Comparison of ENCODE assay signal across 8 mouse cellular contexts in the genomic region with DNA sequence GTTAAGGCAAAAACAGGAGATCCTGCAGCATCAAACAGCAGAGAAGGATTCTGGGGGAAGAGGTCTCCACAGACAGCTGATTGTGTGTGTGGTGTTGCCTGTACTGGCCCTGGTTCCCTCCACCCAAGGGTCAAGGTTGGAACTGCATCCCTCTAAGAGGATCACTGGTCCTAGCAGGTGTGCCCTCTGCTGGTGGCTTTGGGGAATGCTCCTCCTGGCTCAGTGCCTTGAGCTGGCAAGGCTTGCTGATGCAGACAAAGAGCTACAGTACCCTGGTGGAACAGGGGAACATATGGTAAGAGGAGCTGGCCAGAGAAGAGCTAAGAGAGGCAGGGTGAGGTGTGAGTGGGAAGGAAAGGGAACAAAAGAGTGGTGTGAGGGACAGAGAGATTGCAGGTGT. TPM values are rescaled to one million over a fixed set of nuclear protein-coding genes. Genes with fewer than 3 reads are reported as not detected.
A peak's percentile ranks its signal among the peaks of the same experiment; 100 is the strongest.
DNase-seq lines count a peak whose midpoint lies in the region; ATAC-seq and TF ChIP-seq lines count a peak whose summit lies in the region.

No protein-coding gene starts in this region.

- H3K9me3 ChIP-seq in embryonic facial prominence, embryonic 14.5 days (ENCODE audit: control insufficient read depth, low read length), result no peaks in the 10 kb centered on the region
- no peaks in the 10 kb centered on the region for H3K9me3 ChIP-seq in limb, embryonic 13.5 days
- no peaks in the 10 kb centered on the region for H3K9me3 ChIP-seq in midbrain, postnatal 0 days (ENCODE audit: low read length)

- no peak overlapping the region for H3K9ac ChIP-seq in embryonic facial prominence, embryonic 14.5 days (ENCODE audit: low read depth, low read length)
- peak overlapping the region; percentile 13; the same call in 1 of the 2 replicates for H3K9ac ChIP-seq in limb, embryonic 13.5 days
- no peak overlapping the region for H3K9ac ChIP-seq in midbrain, postnatal 0 days (replicated peaks; ENCODE audit: low read length, poor library complexity, severe bottlenecking)

- H3K36me3 ChIP-seq in embryonic facial prominence, embryonic 14.5 days (ENCODE audit: control insufficient read depth, insufficient read depth, low read length), result no peaks in the 10 kb centered on the region
- no peaks in the 10 kb centered on the region for H3K36me3 ChIP-seq in limb, embryonic 13.5 days
- H3K36me3 ChIP-seq in midbrain, postnatal 0 days (ENCODE audit: insufficient read depth, low read length), result no peaks in the 10 kb centered on the region

- ATAC-seq in embryonic facial prominence, embryonic 14.5 days (ENCODE audit: low read depth), result peak; percentile 84
- peak; percentile 65 for ATAC-seq in limb, embryonic 13.5 days (ENCODE audit: low FRiP score, low read depth)
- peak; percentile 76 for ATAC-seq in midbrain, postnatal 0 days (ENCODE audit: low FRiP score)

- no peak overlapping the region for H3K4me3 ChIP-seq in embryonic facial prominence, embryonic 14.5 days (ENCODE audit: low read depth, low read length)
- no peak overlapping the region for H3K4me3 ChIP-seq in limb, embryonic 13.5 days
- H3K4me3 ChIP-seq in midbrain, postnatal 0 days (ENCODE audit: low read depth, low read length), result no peak overlapping the region

- H3K27ac ChIP-seq in embryonic facial prominence, embryonic 14.5 days (replicated peaks; ENCODE audit: low read depth, low read length), result no peak overlapping the region
- peak overlapping the region; percentile 70 for H3K27ac ChIP-seq in limb, embryonic 13.5 days
- 0 out of 2 replicates have a peak overlapping the region, but pooled peaks have one; percentile 26 for H3K27ac ChIP-seq in midbrain, postnatal 0 days (ENCODE audit: low read depth, low read length)

- no peaks in the 10 kb centered on the region for H3K27me3 ChIP-seq in embryonic facial prominence, embryonic 14.5 days (replicated peaks; ENCODE audit: control insufficient read depth, insufficient read depth, low read length)
- H3K27me3 ChIP-seq in limb, embryonic 13.5 days, result peaks cover 3% of the 10 kb centered on the region; the same call in 1 of the 2 replicates
- H3K27me3 ChIP-seq in midbrain, postnatal 0 days (ENCODE audit: insufficient read depth, low read length), result no peaks in the 10 kb centered on the region

- H3K4me2 ChIP-seq in embryonic facial prominence, embryonic 14.5 days (ENCODE audit: low read depth, low read length), result no peak overlapping the region
- no peak overlapping the region for H3K4me2 ChIP-seq in limb, embryonic 13.5 days (replicated peaks)
- H3K4me2 ChIP-seq in midbrain, postnatal 0 days (ENCODE audit: low read depth, low read length, poor library complexity, severe bottlenecking), result no peak overlapping the region

- peak; percentile 99 for TF ChIP-seq CTCF in midbrain, postnatal 0 days (IDR thresholded peaks at IDR 0.05)

- peak; percentile 91 for DNase-seq in 416B (ENCODE audit: low read depth)
- DNase-seq in adrenal gland, postnatal 4 days (ENCODE audit: low spot score in 2 of 2), result peak; percentile 81 to 91
- DNase-seq in embryonic facial prominence, embryonic 14.5 days (ENCODE audit: low spot score), result peak; percentile 86
- peak; percentile 83 to 93 for DNase-seq in heart, adult 9 months (ENCODE audit: low spot score in 2 of 2)
- peak; percentile 98 for DNase-seq in kidney, adult 9 months
- peak; percentile 97 for DNase-seq in midbrain, postnatal 0 days (ENCODE audit: low spot score)
- DNase-seq in spleen, postnatal 14 days (ENCODE audit: low spot score in 2 of 2), result peak; percentile 88 to 96

- H3K4me1 ChIP-seq in embryonic facial prominence, embryonic 14.5 days (ENCODE audit: control insufficient read depth, insufficient read depth, low read length), result peaks cover 9% of the 10 kb centered on the region; the same call in 1 of the 2 replicates
- H3K4me1 ChIP-seq in limb, embryonic 13.5 days, result peaks cover 12% of the 10 kb centered on the region
- 0 out of 2 replicates have a peak, but pooled peaks cover 3% of the 10 kb centered on the region for H3K4me1 ChIP-seq in midbrain, postnatal 0 days (ENCODE audit: insufficient read depth, low read length)

RNA-seq across cellular contexts. Expression of a gene that starts 6.2 kb away (rescaled TPM):
- total RNA-seq in adrenal gland, postnatal 4 days (2021), result not detected
- not detected in 2 replicates for polyA plus RNA-seq in embryonic facial prominence, embryonic 14.5 days (2014; fragmentation: Nextera tagmentation; extraction: Ambion mirVana)
- polyA plus RNA-seq in limb, embryonic 13.5 days (2015; fragmentation: Nextera tagmentation; extraction: Ambion mirVana), result not detected in 2 replicates
- 0.52 and 0.82 TPM in 2 replicates for total RNA-seq in midbrain, postnatal 0 days (2014; rRNA removed)
- 0.90 and 0.94 TPM in 2 replicates for polyA plus RNA-seq in midbrain, postnatal 0 days (2015; fragmentation: Nextera tagmentation; extraction: Ambion mirVana)

RNA-seq across cellular contexts. Expression of a gene that starts 11.2 kb away (rescaled TPM):
- total RNA-seq in adrenal gland, postnatal 4 days (2021), result 10 to 100 TPM; 32.6 to 39.0 TPM
- 15.4 and 17.4 TPM in 2 replicates for polyA plus RNA-seq in embryonic facial prominence, embryonic 14.5 days (2014; fragmentation: Nextera tagmentation; extraction: Ambion mirVana)
- 10.3 and 12.1 TPM in 2 replicates for polyA plus RNA-seq in limb, embryonic 13.5 days (2015; fragmentation: Nextera tagmentation; extraction: Ambion mirVana)
- total RNA-seq in midbrain, postnatal 0 days (2014; rRNA removed), result 109 and 112 TPM in 2 replicates
- 35.2 and 35.7 TPM in 2 replicates for polyA plus RNA-seq in midbrain, postnatal 0 days (2015; fragmentation: Nextera tagmentation; extraction: Ambion mirVana)

RNA-seq across cellular contexts. Expression of a gene that starts 34.4 kb away (rescaled TPM):
- total RNA-seq in adrenal gland, postnatal 4 days (2021), result 10 to 100 TPM; 18.0 TPM
- polyA plus RNA-seq in embryonic facial prominence, embryonic 14.5 days (2014; fragmentation: Nextera tagmentation; extraction: Ambion mirVana), result 3.6 and 4.4 TPM in 2 replicates
- 4.0 and 5.1 TPM in 2 replicates for polyA plus RNA-seq in limb, embryonic 13.5 days (2015; fragmentation: Nextera tagmentation; extraction: Ambion mirVana)
- 3.4 and 4.5 TPM in 2 replicates for total RNA-seq in midbrain, postnatal 0 days (2014; rRNA removed)
- 1.0 TPM in 2 replicates for polyA plus RNA-seq in midbrain, postnatal 0 days (2015; fragmentation: Nextera tagmentation; extraction: Ambion mirVana)
